Mouse (Mus musculus) c-Kit-negative CD71-positive TER-119-positive erythroid progenitor cells, embryonic 14.5 days (primary cell): ENCODE results near the gene Parp9.
A peak's percentile ranks its signal among the peaks of the same experiment; 100 is the strongest.
"Not testable (repeated sequence)": the region's sequence is repeated elsewhere in the genome, so short reads cannot be mapped to it uniquely, and the experiment has no call there.

Experiments used
- DNase-seq: peaks from one replicate; pipeline ENCODE4 v3.0.0-alpha.2; 2013; ENCODE audit warnings: low read depth, low spot score

Gene Parp9

DNA sequence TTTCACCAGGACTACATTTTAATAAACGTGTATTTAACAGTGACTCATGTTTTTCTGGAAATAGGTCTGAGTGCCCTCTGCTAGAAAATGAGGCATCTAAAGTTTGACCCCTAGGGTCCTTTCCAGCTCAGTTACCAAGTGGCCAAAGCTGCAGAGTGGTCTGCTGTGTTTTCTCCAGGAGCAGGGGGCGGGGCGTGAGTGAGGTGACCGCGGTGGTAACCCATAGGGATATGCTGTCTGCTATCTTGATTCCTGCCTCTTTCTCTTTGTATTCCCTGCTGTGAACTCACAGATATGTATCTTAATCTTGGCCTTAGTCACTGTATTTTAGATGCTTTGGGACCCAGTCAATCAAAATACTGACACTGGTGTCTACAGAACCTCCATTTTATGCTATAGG lies 13.9 kb upstream of the Parp9 start:
- DNase-seq = no peak

DNA sequence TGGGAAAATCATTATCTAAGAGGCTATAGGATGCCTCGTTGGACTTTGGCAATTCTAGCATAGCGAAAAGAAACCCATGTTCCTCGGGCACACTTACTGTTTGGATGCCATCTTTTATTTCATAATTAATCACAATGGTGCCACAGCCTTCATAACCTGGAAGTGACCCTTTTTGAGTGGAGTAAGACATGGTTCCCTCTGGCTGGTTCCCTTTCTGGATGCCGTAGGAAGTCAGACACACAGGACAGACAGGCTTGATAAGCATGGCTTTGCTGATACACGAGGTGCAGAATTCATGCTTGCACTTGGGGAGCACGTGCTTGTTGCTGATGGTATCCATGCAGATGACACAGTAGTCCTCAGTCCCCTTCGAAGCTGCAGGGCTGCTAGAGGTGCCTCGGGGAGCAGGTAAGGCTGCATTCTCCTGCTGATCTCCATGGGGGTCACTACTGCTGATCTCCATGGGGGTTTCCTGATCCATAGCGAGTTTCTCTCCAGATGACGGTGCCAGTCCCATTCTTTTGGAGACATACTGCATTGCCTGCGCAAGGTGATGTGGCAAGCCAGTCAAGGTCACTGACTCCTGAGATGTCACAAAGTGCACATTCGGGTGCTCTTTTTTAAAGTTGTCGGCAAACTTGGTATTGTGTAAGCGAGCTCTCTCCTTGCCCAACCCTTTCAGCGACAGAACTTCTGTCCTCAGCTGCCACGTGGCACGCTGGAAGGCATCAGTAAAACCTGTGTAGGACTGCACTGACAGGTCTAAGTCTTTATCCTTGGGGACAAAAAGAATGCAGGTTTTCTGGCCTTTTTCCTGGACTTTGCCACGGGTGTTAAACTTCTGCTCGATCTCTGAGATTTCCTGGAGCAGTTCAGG lies 5.9 kb upstream of the Parp9 start:
- DNase-seq = no peak

DNA sequence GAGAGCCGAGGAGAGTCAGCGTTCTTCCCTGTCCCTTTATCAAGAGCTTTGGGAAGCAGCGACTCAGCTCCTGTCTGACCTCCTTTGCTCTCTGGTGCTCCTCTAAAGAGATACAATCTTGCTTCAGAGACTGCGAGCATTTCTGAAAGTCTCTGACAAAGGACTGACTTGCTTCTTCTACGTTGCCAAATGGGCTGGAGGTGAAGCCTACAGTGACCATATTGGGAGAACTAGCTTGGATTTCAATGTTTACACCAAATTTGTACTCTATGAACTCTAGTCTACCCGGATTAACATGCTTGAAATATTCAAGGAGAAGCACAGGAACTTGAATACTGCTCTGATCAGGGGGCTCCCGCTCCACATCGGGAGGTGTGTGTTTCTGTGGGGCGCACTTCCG lies 5.1 kb upstream of the Parp9 start:
- DNase-seq = no peak

DNA sequence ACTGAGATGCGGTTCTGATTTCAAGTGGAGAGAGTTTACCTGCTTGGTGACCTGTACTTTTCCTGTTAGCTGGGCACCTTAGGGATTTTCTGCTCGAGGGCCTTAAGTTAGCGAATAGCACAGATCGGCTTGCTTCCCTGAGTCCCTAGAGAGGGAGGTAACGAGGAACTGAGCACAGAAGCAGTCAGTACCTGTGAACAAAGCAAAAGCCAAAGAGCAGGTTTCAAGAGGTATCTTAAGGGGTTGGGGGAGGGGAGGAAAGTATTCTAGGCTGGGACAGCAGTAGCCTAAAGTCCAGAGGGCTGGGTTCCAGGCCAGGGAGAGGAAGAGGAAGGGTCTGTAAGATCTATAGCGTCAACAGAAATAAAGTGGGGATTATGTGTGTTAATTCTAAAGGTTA lies 991 bp downstream of the Parp9 start:
- DNase-seq = peak; percentile 40

DNA sequence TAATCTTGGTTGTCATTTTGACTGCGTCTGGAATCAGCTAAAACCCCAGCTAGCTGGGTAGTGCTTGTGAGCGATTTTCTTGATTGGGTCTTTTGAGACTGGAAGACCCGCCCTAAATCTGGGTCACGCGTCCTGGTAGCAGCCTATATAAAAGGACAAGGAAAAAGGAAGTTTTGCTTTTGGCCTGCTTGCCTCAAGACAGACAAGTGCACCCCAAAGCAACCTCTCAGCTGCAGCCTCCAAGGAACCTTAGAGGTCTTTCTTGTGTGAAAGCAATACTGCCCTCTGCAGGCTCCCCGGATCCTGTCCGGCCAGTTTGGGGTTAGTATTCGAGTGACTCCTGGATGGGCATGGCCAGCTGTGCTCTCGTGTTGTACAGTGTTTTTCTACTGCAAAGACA lies 1.4 kb downstream of the Parp9 start:
- DNase-seq = peak; percentile 68

DNA sequence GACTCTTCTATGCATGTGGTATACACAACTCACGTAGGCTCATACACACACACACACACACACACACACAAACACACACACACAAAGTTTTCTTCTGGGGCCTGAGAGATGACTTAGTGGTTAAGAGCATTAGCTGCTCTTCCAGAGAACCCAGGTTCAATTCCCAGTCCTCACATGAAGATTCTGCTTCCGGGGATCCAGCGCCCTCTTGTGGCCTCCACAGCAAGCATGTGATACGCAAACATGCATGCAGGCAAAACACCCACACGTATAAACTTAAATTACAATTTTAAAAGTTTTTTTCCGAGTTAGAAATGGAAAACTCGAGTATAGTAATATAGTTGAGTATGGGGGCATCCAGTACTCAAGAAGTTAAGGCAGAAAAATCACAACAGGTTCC lies 3.1 kb downstream of the Parp9 start:
- peak; percentile 34 for DNase-seq

DNA sequence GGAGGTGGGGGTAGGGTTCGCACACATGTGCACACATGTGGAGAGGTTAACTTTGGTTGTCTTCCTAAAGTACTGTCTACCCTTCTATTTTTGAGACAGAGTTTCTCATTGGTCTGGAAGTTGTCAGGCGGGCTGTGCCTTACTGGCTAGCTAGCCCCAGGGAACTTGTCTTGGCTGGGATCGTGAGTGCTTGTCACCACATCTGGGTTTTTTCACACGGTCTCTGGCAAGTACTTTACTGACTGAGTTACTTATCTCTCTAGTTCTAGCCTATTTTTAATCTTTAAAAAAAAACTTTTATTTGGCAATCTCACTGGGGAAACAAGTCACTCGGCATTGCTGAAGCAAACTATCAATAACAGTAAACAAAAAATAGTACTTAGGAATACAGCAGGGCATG lies 11.0 kb downstream of the Parp9 start:
- DNase-seq = no peak

DNA sequence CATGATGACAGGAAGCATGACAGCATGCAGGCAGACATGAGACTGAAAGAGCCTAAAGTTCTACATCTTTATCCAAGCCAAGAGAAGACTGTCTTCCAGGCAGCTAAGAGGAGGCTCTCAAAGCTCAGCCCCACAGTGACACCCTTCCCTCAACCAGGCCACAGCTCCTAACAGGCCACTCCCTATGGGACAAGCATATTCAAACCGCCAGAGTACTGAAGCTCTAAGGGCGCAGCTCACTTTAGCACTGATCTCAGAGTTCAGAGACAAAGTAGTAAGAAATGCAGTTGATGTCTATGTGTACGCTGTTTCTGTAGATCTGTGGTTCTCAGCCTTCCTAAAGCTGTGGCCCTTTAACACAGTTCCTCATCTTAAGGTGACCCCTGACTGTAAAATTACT lies 12.9 kb downstream of the Parp9 start:
- DNase-seq = no peak

DNA sequence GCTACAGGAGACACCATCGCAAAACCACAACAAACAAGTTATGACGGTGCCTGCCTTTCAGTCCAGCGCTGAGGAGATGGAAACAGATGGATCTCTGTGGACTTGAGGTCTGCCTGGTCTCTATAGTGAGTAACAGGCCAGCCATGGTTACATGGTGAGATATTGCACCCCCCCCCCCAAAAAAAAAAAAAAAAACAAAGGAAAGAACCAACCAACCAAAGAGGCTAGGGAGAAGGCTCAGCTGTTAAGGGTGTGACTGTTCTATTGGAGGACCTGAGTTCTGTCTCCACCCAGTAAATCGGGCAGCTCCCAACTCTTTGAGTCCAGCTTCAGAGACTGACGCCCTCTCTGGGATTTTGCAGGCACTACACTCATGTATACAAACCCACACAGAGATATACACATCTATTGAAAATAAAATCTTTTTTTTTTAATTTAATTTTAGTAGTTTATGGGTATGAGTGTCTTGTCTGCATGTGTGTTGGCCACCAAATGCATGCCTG lies 14.4 kb downstream of the Parp9 start:
- DNase-seq = no peak

DNA sequence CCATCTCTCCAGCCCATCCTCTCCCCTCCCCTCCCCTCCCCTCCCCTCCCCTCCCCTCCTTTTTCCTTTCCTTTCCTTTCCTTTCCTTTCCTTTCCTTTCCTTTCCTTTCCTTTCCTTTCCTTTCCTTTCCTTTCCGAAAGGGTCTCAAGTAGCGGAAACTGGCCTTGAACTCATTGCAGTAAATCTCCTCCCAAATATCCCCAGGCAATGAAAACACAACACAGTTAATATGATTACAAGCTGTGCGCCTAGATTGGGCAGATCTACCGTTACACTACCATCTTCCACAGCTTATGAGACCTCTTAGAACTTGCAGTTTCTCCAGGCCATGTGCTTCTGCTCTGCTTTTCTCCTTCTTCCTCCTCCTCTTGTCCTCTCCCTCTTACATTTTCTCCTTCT lies 27.7 kb downstream of the Parp9 start:
- not testable (repeated sequence) for DNase-seq

DNA sequence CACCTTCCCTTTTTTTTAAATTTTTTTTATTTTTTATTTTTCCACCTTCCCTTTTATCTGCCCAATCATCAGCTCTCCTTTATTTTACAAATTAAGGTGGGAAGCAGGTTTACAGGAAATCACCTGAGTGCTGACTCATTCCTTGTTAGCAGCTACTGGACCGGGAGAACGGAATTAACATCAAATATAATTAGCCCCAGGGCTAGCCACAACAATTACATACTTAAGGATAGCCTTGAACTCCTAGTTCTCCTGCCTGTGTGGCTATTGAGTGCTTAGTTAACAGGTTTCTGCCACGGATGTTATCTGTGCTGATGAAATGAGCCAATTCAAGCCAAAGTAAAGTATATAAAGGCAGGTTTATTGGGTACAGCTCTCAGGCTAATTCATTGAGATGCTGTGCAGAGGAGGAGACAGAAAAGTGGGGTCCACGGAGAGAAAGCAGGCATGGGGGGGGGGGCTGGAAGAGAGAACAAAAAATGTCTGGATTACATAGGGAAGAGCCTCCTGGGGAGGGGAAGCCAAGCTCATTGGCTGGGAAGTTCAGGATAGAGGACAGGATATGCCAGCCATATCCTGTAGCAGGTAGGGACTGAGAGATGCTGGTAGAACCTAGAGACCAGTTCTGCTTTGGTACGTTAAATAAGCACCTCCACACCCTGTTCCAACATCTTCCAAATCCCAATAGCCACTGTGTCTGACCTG lies 28.3 kb downstream of the Parp9 start:
- no peak for DNase-seq

DNA sequence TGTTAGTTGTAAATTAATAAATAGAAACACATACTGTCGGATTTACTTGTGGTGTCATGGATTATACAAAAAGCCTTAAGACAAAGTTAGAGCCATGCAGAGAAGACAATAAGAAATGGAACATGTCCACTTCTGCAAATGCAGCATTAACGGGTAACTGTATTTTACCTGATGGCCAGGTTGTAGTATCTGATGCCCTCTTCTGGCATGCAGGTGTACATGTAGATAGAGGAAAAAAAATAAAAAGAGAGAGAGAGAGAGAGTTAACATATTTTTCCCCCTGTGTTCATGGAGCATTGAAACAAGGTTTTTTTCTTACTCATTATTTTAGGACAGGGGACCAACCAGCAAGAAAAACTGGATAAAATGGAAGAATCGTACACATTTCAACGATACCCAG lies 29.0 kb downstream of the Parp9 start:
- DNase-seq = no peak

DNA sequence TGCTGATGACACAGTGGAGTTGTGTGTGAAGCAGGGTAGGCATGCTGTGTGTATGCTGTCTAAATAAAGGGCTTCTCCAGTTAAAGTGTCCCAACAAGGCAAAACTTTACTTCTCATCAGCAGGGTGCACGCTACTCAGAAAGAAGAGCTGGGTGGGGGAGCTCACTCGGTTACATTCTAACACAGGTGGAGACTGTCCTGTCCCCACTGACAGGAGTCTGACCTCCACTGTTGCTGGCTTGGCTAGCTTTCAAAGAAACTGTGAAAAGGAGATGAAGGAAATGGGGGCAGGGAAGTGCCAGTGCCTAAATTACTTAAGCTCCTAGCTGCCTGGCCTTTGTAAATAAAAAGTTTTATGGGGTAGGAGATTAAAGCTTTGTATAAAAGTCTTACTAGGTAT lies 29.9 kb downstream of the Parp9 start:
- DNase-seq = no peak

DNA sequence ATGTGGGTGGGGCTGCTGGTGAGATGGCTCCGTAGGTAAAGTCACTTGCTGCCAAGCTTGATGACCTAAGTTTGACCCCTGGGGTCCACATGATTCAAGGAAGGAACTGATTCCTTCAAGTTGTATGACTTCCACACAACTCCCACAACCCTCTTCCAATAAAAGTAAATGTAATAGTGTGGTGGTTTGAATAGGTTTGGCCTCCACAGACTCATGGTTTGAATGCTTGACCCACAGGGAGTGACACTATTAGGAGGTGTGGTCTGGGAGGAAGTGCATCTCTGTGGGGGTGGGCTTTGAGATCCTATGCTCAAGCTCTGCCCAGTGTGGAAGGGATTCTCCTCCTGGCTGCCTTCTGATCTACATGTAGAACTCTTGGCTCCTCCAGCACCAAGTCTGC lies 35.8 kb downstream of the Parp9 start:
- no peak for DNase-seq

DNA sequence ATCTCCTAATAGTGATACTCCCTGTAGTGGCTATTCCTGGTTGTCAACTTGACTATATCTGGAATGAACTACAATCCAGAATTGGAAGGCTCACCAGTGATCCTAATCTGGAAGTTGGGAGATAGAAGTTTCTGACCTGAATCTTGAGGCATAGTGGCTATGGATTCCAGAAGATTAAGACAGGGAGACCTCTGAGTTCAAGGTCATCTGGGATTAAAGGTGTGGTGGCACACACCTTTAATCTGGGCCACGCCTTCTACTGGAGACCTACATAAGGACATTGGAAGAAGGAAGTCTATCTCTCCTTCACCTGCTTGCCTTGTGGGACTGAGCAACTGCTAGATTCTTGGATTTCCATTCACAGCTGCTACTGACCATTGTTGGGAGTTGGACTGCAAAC lies 40.2 kb downstream of the Parp9 start, which contains the start of gene Kpna1:
Gene Kpna1 (plus strand): TSS at position 301 of the 400 bp plus-strand sequence.
- DNase-seq = not testable (repeated sequence)

DNA sequence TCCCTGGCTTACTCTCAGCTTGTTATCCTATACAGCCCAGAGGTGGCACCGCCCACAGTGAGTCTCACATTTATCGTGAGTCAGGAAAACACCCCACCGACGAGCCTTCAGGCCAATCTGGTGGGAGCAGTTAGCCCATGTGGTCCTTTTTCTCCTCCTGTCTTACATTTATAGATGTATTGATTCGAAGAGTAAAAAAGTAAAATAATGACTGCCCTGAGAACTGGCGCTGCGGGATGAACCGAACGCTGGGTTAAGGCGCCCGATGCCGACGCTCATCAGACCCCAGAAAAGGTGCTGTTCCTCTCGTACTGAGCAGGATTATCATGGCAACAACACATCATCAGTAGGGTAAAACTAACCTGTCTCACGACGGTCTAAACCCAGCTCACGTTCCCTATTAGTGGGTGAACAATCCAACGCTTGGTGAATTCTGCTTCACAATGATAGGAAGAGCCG lies 43.1 kb downstream of the Parp9 start:
- peak; percentile 100 for DNase-seq

DNA sequence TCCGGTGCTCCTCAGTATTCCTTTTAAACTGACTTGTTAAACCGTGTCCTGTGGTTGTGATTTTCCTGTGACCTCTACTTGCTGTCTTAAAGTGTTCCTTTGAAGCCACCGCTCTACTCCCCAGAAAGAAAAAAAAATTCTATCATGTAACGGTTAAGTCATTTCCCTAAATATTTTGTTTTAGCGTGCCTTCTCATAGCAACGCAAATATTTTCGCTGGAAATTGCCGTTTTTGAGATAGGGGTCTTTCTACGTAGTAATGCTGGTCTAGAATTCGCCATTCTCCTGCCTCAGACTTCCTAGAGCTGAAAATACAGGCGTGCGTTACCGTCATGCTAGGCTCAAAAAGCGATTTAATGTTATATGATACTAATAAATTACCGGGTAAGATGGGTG lies 44.2 kb downstream of the Parp9 start:
- DNase-seq = no peak

DNA sequence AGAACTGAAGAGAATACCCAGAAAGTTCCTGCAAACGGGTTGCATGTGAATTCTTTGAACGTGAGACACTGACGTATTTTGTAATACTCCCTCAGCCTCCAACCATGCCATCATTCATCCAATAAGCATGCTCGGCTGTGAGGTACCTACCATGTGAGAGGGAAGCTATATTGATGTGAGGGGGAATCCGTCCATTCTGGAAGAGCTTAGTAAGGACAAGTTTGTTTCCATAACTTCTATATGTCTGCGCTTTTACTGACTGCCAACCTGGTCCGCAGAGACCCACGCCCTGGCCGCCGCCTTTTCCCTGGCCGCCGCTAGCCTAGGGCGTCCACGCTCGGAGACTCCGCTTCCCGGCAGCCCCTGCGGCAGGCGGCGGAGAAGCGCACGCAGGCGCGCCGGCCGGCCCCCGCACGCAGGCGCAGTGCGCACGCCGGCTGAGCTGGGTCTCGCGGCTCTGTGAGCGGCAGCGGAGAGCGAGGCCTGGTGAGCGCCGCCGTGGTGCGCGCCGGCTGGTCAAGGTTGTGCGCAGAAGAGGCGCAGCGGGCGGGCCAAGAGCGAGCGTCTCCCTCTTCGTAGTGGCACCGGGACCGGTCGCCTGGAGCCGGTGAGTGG lies 44.7 kb downstream of the Parp9 start:
- DNase-seq = peak; percentile 89

DNA sequence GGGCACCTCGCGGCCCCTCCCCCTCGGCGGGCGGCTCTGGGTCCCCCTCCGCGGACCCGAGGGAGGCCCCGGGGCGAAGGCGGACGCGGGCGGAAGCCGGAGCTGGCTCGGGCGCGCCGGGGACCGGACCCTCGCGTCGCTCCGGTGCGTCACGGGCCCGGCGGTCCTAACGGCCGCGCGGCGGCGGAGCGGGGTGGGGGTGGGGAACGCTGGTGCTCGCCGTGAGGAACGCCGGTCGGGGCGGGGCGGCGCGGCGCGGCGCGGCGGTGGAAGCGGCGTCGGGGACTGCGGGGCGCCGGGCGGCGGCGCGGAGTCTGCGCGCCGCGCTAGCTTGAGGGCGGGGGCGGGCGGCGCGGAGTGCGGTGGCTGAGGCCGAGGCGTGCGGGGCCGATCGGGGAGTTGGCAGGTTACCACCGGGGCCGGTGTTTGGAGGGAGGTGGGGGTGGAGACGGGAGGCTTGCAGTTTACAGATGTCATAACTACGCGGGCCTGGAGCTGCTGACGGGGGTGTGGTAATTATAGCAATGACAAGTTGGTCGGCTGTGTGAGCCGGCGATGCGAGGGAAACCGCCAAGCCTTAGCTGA lies 45.3 kb downstream of the Parp9 start:
- peak; percentile 57 for DNase-seq

DNA sequence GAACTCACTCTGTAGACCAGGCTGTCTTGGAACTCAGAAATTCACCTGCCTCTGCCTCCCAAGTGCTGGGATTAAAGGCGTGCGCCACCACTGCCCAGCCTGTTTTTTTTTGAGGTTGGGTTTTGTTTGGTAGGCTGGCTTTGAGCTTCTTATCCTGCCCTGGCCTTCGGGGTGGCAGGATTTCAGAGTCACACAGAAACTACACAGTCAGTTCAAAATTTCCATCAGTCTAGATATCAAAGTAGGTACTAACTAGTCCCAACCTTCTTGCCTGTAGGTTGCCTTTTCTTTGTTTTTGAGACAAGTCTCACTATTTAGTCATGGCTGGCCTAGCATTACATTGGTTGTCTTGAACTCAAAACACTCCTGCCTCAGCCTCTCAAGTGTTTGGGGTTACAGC lies 46.2 kb downstream of the Parp9 start:
- peak; percentile 11 for DNase-seq

DNA sequence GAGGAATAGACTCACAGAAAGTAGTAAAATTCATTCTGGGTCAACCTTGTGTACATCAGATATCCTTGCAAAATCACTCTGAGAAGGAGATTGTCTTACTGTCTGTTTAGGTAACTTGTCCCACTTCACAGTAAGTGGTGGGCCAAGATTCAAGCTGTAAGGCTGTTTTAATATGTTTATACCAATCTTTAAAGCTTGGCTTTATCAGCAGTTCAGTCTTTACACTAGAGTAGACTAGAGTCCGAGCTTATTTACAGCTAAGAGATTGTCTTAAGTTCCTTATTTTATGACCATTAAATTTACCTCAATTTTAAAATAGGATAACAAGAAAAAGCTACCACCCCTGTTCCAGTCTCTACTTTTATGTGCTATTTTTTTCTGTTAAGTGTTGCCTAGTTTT lies 49.7 kb downstream of the Parp9 start:
- DNase-seq = no peak

DNA sequence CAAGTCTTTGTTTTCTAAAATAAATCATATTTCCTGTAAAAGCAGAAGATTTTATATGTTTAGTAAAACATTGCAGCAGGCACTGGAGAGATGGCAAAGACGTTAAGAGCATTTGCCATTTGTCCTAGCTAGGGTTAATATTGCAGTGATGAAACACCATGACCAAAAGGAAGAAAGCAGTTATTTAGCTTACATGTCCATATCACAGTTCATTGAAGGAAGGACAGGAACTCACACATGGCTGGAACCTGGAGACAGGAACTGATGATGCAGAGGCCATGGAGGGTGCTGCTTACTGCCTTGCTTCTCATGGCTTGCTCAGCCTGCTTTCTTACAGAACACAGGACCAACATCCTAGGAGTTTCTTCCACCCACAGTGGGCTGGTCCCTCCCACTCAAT lies 54.1 kb downstream of the Parp9 start:
- no peak for DNase-seq
